Mouse (Mus musculus) intestine, embryonic 15.5 days (tissue): ENCODE data around the gene Myh4. TPM values are rescaled to one million over a fixed set of nuclear protein-coding genes. Genes with fewer than 3 reads are reported as not detected.

ENCODE experiments used
- ATAC-seq: fragments of 200-750 bp; cut with Nextera tagmentation; 2 replicates; pipeline ENCODE4 v1.8.0; 2017; ENCODE audit warnings: moderate TSS enrichment, moderate library complexity
- H3K27ac ChIP-seq: fragments of 300-500 bp; sonication (generic); 2 replicates; pipeline ENCODE4 v1.5.1; 2015; ENCODE audit warnings: mild to moderate bottlenecking, inconsistent platforms
- H3K27me3 ChIP-seq: fragments of 300-500 bp; sonication (generic); replicated peaks from 2 replicates; pipeline ENCODE4 v1.6.1; 2015; ENCODE audit warnings: inconsistent platforms
- H3K36me3 ChIP-seq: fragments of 300-500 bp; sonication (generic); 2 replicates; pipeline ENCODE4 v1.6.1; 2015; ENCODE audit warnings: inconsistent platforms
- H3K4me1 ChIP-seq: fragments of 300-500 bp; sonication (generic); replicated peaks from 2 replicates; pipeline ENCODE4 v1.6.1; 2015; ENCODE audit warnings: inconsistent platforms
- H3K4me2 ChIP-seq: fragments of 300-500 bp; sonication (generic); replicated peaks from 2 replicates; pipeline ENCODE4 v1.6.1; 2015; ENCODE audit warnings: mild to moderate bottlenecking, inconsistent platforms
- H3K4me3 ChIP-seq: fragments of 300-500 bp; sonication (generic); replicated peaks from 2 replicates; pipeline ENCODE4 v1.5.1; 2015; ENCODE audit warnings: inconsistent platforms
- H3K9ac ChIP-seq: fragments of 300-500 bp; sonication (generic); 2 replicates; pipeline ENCODE4 v1.6.1; 2015; ENCODE audit warnings: inconsistent platforms
- H3K9me3 ChIP-seq: fragments of 300-500 bp; sonication (generic); 2 replicates; pipeline ENCODE4 v1.6.1; 2016; ENCODE audit warnings: inconsistent platforms
- WGBS: fragments of 180-500 bp; shearing (Covaris S2); methylation state at CpG from one replicate; pipeline ENCODE4 v1.1.7; 2015; 5-methylcytosine and 5-hydroxymethylcytosine counted together
- polyA plus RNA-seq: library from polyadenylated mRNA; unstranded; fragments of >200 nt; fragmentation: Nextera tagmentation; extraction: Ambion mirVana; gene quantifications from 2 replicates; pipeline ENCODE4 v1.2.1, GENCODE M21; 2015

The Myh4 gene
- 0.08 TPM in 1 of 2 replicates, not detected in the other for polyA plus RNA-seq

GRCm38 (mm10) chr11:67237481-67238079, at the start of gene Myh4:
Gene Myh4, plus strand, starts transcription at chr11:67238029.
- Histone ChIP-seq H3K4me3 (no peak within 1 kb of the TSS), H3K9ac (no peak within 1 kb of the TSS), H3K27me3 (no peaks in the 10 kb centered on the region), H3K9me3 (no peaks in the 10 kb centered on the region), H3K27ac (no peak within 1 kb of the TSS), H3K4me2 (no peak within 1 kb of the TSS), H3K36me3 (no peaks in the 10 kb centered on the region), H3K4me1 (no peaks in the 10 kb centered on the region)
- no peak for ATAC-seq
- 73% methylated on average over 5 of the region's 5 CpGs for WGBS

DNA sequence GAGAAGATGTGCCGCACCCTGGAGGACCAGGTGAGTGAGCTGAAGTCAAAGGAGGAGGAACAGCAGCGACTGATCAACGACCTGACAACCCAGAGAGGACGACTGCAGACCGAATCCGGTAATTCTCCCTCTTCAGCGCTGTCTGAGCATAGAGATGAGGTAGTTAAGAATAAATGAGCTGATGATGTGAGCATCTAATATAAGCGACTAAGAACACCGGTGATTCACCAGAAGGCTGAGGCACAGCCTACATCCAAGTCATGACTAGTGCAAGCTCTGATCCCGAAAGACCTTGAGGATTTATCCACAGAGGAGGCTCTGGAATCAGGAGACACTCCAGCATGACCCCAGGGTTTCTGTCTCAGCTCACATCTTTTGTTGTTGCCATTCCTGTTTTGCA, 47.5 kb upstream of the Myh4 start:
- Histone ChIP-seq H3K4me2 (no peak overlapping the region), H3K36me3 (no peaks in the 10 kb centered on the region), H3K9ac (no peak overlapping the region), H3K27ac (no peak overlapping the region), H3K4me3 (no peak overlapping the region), H3K9me3 (no peaks in the 10 kb centered on the region), H3K4me1 (no peaks in the 10 kb centered on the region), H3K27me3 (no peaks in the 10 kb centered on the region)
- 81% methylated on average over 10 of the region's 10 CpGs for WGBS
- ATAC-seq: no peak

DNA sequence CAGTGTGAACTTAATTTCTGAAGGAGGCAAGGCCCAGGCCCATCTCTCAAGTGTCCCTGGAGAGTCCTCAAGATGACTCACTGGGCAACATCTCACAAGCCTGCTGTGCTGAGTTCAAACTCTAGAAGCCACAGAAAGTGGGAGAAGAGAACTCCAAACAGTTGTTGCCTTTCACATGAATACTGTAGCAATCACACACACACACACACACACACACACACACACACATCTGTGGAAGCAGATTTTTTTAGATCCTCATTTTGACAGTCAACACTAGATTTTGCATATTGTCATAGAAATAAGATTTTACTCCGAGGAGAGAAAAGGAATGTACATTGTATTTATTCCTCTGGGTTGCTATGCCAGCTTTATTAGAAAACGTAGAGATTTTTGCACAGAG, 47.0 kb upstream of the Myh4 start:
- ATAC-seq: no peak
- Histone ChIP-seq H3K27me3 (no peaks in the 10 kb centered on the region), H3K4me2 (no peak overlapping the region), H3K9ac (no peak overlapping the region), H3K4me1 (no peaks in the 10 kb centered on the region), H3K36me3 (no peaks in the 10 kb centered on the region), H3K4me3 (no peak overlapping the region), H3K27ac (no peak overlapping the region), H3K9me3 (no peaks in the 10 kb centered on the region)
- WGBS: 86% methylated on average over 2 of the region's 2 CpGs

DNA sequence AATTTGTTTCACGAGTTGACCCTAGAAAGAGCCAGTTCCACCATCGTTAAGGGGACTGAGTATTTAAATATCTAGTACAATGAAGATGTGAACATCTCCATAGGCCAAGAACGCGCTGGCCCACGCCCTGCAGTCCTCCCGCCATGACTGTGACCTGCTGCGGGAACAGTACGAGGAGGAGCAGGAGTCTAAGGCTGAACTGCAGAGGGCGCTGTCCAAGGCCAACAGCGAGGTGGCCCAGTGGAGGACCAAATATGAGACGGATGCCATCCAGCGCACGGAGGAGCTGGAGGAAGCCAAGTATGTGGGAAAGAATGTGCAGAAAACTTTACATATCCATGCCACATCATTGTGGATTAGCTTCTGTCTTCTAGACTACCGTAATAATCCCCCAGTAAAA, 46.3 kb upstream of the Myh4 start:
- H3K9me3 ChIP-seq: no peaks in the 10 kb centered on the region
- no peak overlapping the region for H3K4me2 ChIP-seq
- H3K27ac ChIP-seq: no peak overlapping the region
- H3K4me3 ChIP-seq: no peak overlapping the region
- H3K27me3 ChIP-seq: no peaks in the 10 kb centered on the region
- 87% methylated on average over 14 of the region's 14 CpGs for WGBS
- no peaks in the 10 kb centered on the region for H3K36me3 ChIP-seq
- no peaks in the 10 kb centered on the region for H3K4me1 ChIP-seq
- ATAC-seq: no peak
- H3K9ac ChIP-seq: no peak overlapping the region

DNA sequence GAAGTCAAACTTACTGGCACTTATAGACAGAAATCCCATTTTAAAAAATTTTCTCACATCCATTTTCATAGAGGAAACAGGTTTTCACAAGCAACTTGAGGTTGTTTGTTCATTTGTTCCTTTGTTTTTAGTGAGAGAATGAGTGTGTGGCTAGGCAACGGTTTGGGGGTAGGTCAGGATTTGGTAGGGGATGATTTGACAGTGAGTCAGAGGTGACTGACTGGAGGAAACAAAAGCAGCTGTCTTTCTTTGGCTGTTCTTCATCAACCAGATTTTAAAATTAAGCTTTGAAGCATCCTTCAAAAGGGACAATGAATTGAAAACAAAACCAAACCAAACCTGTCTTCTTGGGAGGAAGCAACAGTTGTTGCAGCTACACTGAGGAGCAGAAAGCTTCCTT, 38.5 kb upstream of the Myh4 start:
- Histone ChIP-seq H3K9me3 (no peaks in the 10 kb centered on the region), H3K36me3 (no peaks in the 10 kb centered on the region), H3K4me3 (no peak overlapping the region), H3K9ac (no peak overlapping the region), H3K27ac (no peak overlapping the region), H3K27me3 (no peaks in the 10 kb centered on the region), H3K4me2 (no peak overlapping the region), H3K4me1 (no peaks in the 10 kb centered on the region)
- ATAC-seq: no peak
- WGBS: 48% methylated on average over 1 of the region's 1 CpGs

DNA sequence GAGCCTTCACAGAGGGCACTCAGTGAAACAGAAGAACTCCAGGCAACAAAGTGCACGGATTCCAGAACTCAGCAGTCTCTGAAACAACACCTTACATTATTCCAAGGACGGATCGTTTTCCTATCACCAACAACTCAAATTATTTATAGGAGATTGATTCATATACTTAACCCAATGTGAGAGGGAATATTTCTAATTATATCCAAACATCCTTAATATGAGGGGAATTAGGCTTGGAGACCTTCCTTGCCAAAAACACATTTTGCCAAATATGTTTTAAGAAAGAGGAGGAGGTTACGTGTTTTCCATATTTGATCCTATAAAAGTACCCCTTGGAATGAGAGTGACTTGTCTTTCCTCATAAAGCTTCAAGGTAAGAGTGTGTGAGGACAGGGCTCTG, 38.1 kb upstream of the Myh4 start, which contains the start of gene Myh1:
Myh1 (plus strand) TSS at position 301 of the 400 bp plus-strand sequence.
- H3K4me2 ChIP-seq: no peak within 1 kb of the TSS
- no peaks in the 10 kb centered on the region for H3K27me3 ChIP-seq
- no peaks in the 10 kb centered on the region for H3K9me3 ChIP-seq
- no peak for ATAC-seq
- H3K36me3 ChIP-seq: no peaks in the 10 kb centered on the region
- H3K9ac ChIP-seq: no peak within 1 kb of the TSS
- no peaks in the 10 kb centered on the region for H3K4me1 ChIP-seq
- H3K27ac ChIP-seq: no peak within 1 kb of the TSS
- no peak within 1 kb of the TSS for H3K4me3 ChIP-seq
- WGBS: 89% methylated on average over 4 of the region's 4 CpGs

DNA sequence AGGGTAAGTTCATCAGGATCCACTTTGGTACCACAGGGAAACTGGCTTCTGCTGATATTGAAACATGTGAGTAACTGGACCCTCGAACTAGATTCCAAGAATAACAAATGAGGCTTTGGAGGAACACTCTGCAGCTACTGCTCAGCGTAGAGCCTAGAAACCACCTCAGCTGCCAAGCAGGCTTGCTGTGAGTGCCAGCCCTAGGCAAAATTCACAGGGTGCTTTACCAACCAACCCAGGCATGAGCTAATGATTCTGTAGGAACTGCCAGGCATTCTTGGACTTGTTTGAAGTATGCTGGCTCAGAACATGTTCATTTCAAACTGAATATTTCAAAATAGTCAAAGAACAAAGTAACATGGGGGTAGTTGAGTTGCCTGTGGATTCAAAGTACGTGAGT, 33.1 kb upstream of the Myh4 start:
- ATAC-seq: no peak
- H3K4me2 ChIP-seq: no peak overlapping the region
- no peaks in the 10 kb centered on the region for H3K36me3 ChIP-seq
- H3K27me3 ChIP-seq: no peaks in the 10 kb centered on the region
- no peak overlapping the region for H3K27ac ChIP-seq
- H3K9ac ChIP-seq: no peak overlapping the region
- H3K4me1 ChIP-seq: no peaks in the 10 kb centered on the region
- WGBS: 73% methylated on average over 3 of the region's 3 CpGs
- no peak overlapping the region for H3K4me3 ChIP-seq
- H3K9me3 ChIP-seq: no peaks in the 10 kb centered on the region

- H3K4me3 ChIP-seq: no peak overlapping the region
Observed at GRCm38 (mm10) chr11:67221803-67222202, 16.0 kb upstream of the Myh4 start.

GRCm38 (mm10) chr11:67224466-67224865, 13.4 kb upstream of the Myh4 start:
- Histone ChIP-seq H3K36me3 (no peaks in the 10 kb centered on the region), H3K9ac (no peak overlapping the region), H3K4me3 (no peak overlapping the region), H3K4me2 (no peak overlapping the region), H3K4me1 (no peaks in the 10 kb centered on the region), H3K27me3 (no peaks in the 10 kb centered on the region), H3K27ac (no peak overlapping the region), H3K9me3 (no peaks in the 10 kb centered on the region)
- 78% methylated on average over 3 of the region's 3 CpGs for WGBS
- ATAC-seq: no peak

More at GRCm38 (mm10) chr11:67221803-67222202, 16.0 kb upstream of the Myh4 start:
- H3K4me2 ChIP-seq: no peak overlapping the region
- 91% methylated on average over 8 of the region's 8 CpGs for WGBS
- H3K27ac ChIP-seq: no peak overlapping the region
- no peak for ATAC-seq
- no peaks in the 10 kb centered on the region for H3K27me3 ChIP-seq
- no peak overlapping the region for H3K9ac ChIP-seq
- H3K9me3 ChIP-seq: no peaks in the 10 kb centered on the region
- no peaks in the 10 kb centered on the region for H3K36me3 ChIP-seq
- H3K4me1 ChIP-seq: no peaks in the 10 kb centered on the region

GRCm38 (mm10) chr11:67228731-67229130, 9.1 kb upstream of the Myh4 start:
- H3K4me2 ChIP-seq: no peak overlapping the region
- no peaks in the 10 kb centered on the region for H3K4me1 ChIP-seq
- no peak overlapping the region for H3K4me3 ChIP-seq
- H3K27ac ChIP-seq: no peak overlapping the region
- no peak overlapping the region for H3K9ac ChIP-seq
- no peak for ATAC-seq
- H3K36me3 ChIP-seq: no peaks in the 10 kb centered on the region
- H3K9me3 ChIP-seq: no peaks in the 10 kb centered on the region
- 85% methylated on average over 3 of the region's 3 CpGs for WGBS
- no peaks in the 10 kb centered on the region for H3K27me3 ChIP-seq

DNA sequence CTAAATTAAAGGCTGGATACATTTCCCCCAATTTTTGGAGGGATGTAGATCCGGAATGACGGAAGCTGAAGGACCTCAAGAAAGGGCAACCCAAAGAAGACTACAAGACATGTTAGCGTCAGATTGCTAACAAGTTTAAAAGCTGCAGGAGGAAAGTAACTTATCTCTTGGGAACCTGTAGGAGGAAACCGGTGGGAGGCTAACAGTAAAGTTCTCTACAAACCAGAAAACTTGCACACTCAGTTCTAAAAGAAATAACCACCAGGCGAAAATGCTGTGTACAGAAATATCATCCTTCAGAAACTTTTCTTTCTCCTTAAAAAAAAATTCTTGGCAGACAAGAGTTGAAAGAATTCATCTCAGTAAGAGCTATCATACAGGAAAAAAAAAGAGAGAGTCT, 8.7 kb upstream of the Myh4 start:
- Histone ChIP-seq H3K9me3 (no peaks in the 10 kb centered on the region), H3K27me3 (no peaks in the 10 kb centered on the region), H3K4me3 (no peak overlapping the region), H3K27ac (no peak overlapping the region), H3K4me1 (no peaks in the 10 kb centered on the region), H3K4me2 (no peak overlapping the region), H3K36me3 (no peaks in the 10 kb centered on the region), H3K9ac (no peak overlapping the region)
- no peak for ATAC-seq
- WGBS: 73% methylated on average over 5 of the region's 5 CpGs

DNA sequence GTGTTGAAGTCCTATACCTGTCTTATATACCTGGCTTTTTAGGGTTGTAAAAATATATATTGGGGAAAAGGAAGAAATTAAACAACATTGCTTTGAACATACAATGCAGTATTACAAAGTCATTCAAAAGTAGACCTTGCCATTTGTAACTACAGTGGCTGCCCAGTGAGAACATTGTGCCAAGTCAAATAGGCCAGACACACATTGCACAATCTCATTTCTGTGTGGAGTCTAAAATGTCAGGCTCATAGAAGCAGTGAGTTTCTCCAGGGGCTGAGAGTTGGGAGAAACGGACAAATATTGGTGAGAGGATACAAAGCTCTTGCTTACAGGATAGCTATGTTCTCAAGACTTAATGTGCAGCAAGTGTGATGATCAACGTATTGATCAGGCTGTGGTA, 7.9 kb upstream of the Myh4 start:
- Histone ChIP-seq H3K4me1 (no peaks in the 10 kb centered on the region), H3K27ac (no peak overlapping the region), H3K9me3 (no peaks in the 10 kb centered on the region), H3K27me3 (no peaks in the 10 kb centered on the region), H3K4me3 (no peak overlapping the region), H3K4me2 (no peak overlapping the region), H3K36me3 (no peaks in the 10 kb centered on the region), H3K9ac (no peak overlapping the region)
- WGBS: 76% methylated on average over 2 of the region's 2 CpGs
- no peak for ATAC-seq

DNA sequence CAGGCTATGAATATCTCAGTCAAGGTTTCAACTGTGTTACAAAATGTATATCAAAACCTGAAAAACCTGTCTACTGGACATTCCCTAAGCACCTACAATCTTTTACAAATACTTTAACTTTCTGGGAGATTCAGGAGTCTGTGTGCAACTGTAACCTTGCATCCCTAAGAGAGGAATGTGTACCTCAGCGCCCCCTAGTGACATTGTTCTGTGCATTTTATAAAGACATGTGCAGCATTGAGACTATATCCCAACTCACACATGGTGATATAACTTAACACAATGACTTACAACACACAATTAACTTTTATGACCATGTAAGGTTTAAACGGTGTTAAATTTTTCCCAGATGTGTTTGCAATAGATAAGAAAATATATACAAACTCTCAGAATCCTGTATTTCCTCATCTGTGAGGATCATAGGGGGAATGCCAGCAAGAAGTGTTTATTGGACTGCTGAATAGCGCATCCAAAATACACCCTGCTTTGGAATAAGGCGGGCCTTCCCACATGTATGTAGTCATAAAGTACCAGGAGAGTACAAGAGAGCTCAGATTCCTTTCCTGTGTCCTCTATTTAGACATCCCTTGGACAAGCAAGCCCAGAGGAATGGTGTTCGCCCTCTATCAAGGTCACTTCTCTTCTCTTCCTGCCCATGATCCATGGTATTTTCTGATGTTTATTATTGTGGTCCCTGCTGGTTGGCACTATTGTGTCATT, 2.0 kb upstream of the Myh4 start:
- Histone ChIP-seq H3K4me3 (no peak overlapping the region), H3K36me3 (no peaks in the 10 kb centered on the region), H3K9me3 (no peaks in the 10 kb centered on the region), H3K4me1 (no peaks in the 10 kb centered on the region), H3K27me3 (no peaks in the 10 kb centered on the region), H3K4me2 (no peak overlapping the region), H3K27ac (no peak overlapping the region), H3K9ac (no peak overlapping the region)
- WGBS: 59% methylated on average over 5 of the region's 5 CpGs
- no peak for ATAC-seq
